Mouse (Mus musculus): ENCODE measurements around the gene Ero1l. TPM values are rescaled to one million over a fixed set of nuclear protein-coding genes. Genes with fewer than 3 reads are reported as not detected.

The Ero1l gene
- total RNA-seq, 2 experiments from 2014 or later, result 29.8 to 34.6 TPM

GRCm38 (mm10) chr14:45305852-45306251 is 12.7 kb downstream of the Ero1l start:
- DNase-seq, result no peak

DNA sequence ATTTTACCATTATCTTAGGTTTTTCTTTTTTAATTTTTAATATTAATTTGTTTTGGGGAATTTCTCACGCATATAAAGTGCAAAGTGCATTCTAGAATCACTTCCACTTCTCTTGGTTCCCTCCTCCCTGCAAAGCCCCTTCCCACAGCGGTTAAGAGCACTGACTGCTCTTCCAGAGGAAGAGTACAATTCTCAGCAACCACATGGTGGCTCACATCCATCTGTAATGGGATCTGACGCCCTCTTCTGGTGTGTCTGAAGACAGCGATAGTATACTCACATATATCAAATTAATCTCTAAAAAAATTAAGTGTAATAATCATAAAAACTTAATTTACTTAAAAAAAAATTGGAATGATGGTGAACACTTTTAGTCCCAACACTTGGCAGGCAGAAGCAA is 14.2 kb downstream of the Ero1l start:
- no peak for DNase-seq

DNA sequence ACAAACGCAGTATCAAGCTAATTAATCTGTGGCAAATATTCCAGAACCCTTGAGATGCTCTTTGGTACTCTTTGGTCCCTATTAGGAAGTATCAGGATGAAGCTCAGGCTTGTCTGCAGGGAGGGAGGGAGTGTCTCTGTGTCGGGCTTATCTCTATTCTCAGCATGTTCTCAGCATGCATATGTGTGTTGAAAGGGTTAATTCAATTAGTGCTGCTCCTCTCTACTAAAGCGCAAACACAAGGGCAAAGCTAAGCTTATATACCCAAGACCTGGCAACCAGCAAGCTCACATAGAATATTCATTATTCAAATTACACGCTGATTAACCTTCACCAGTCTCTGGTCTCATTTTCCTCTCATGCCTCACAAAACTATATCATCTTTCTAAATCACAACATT is 14.6 kb downstream of the Ero1l start:
- DNase-seq, result no peak

GRCm38 (mm10) chr14:45291608-45292007 is 27.0 kb downstream of the Ero1l start:
- no peak for DNase-seq

GRCm38 (mm10) chr14:45282066-45282465 is 36.5 kb downstream of the Ero1l start:
- DNase-seq, result no peak

DNA sequence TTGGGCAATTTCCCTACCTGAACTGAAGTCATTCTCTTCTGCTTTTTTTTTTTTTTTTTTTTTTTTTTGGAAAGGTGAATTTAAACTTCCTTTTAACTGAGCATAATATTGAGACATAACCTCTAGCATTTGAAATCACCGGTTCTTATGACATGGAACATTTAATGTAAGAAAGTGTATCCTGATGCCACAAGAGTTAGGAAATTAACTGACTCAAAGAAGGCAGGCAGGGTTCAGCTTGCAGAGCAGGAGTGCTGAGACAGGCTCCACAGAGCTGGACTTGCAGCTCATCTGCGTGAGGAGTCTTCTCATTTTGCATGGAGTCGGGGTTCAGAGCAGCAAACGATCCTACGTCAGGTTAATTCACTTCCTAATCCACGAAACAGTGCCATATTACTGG is 42.8 kb downstream of the Ero1l start:
- DNase-seq, result no peak

GRCm38 (mm10) chr14:45263831-45264592 is 54.6 kb downstream of the Ero1l start:
- no peak for DNase-seq

- no peak for DNase-seq
These were observed 67.0 kb downstream of the Ero1l start for GRCm38 (mm10) chr14:45251548-45252076.

GRCm38 (mm10) chr14:45241613-45242012 is 77.0 kb downstream of the Ero1l start:
- DNase-seq, result no peak

- DNase-seq, result no peak
These were observed 79.5 kb downstream of the Ero1l start for GRCm38 (mm10) chr14:45239042-45239441.

Other genes with a start within 250 kb of the Ero1l start
- 1 to 10 TPM; 1.1 to 3.4 TPM for gene Gpr137c, start 99.1 kb downstream of the Ero1l start, total RNA-seq (2021)
- 10 to 100 TPM; 13.7 to 20.6 TPM for gene Txndc16, start 98.4 kb downstream of the Ero1l start, total RNA-seq (2021)
- gene Psmc6, start 11.0 kb upstream of the Ero1l start, total RNA-seq (2021), result 100 to 1,000 TPM; 109 to 113 TPM
- gene Styx, start 32.3 kb upstream of the Ero1l start, total RNA-seq (2021), result 10 to 100 TPM; 29.8 to 41.3 TPM
- gene Gnpnat1, start 86.1 kb upstream of the Ero1l start, total RNA-seq (2021), result 10 to 100 TPM; 31.9 to 36.4 TPM
- 100 to 1,000 TPM; 160 to 178 TPM for gene Fermt2, start 211.3 kb upstream of the Ero1l start, total RNA-seq (2021)

Data from adrenal gland, postnatal 10 days (tissue).